Mouse (Mus musculus): ENCODE measurements around the gene Myo15.
"Not testable (repeated sequence)": the region's sequence is repeated elsewhere in the genome, so short reads cannot be mapped to it uniquely, and the experiment has no call there.

Myo15 gene

GRCm38 (mm10) chr11:60507281-60507680, 38.1 kb downstream of the Myo15 start:
- no peak for DNase-seq (ENCODE audit: low read depth)

- DNase-seq (ENCODE audit: low read depth), result no peak
These were observed 39.8 kb downstream of the Myo15 start for GRCm38 (mm10) chr11:60508950-60509349.

GRCm38 (mm10) chr11:60509500-60509899, 40.4 kb downstream of the Myo15 start:
- DNase-seq (ENCODE audit: low read depth), result no peak

- no peak for DNase-seq (ENCODE audit: low read depth)
These were observed 42.8 kb downstream of the Myo15 start for GRCm38 (mm10) chr11:60511893-60512292.

GRCm38 (mm10) chr11:60512520-60512919, 43.4 kb downstream of the Myo15 start:
- peak; percentile 10 for DNase-seq (ENCODE audit: low read depth)

GRCm38 (mm10) chr11:60514941-60515340, 45.8 kb downstream of the Myo15 start:
- no peak for DNase-seq (ENCODE audit: low read depth)

- no peak for DNase-seq (ENCODE audit: low read depth)
These were observed 49.2 kb downstream of the Myo15 start for GRCm38 (mm10) chr11:60518305-60518704.

- no peak for DNase-seq (ENCODE audit: low read depth)
These were observed 52.9 kb downstream of the Myo15 start for GRCm38 (mm10) chr11:60522027-60522426.

GRCm38 (mm10) chr11:60522661-60523365, 53.7 kb downstream of the Myo15 start:
- no peak for DNase-seq (ENCODE audit: low read depth)

- DNase-seq (ENCODE audit: low read depth), result no peak
These were observed 57.3 kb downstream of the Myo15 start for GRCm38 (mm10) chr11:60526461-60526860.

GRCm38 (mm10) chr11:60535676-60536075, 66.5 kb downstream of the Myo15 start:
- DNase-seq (ENCODE audit: low read depth), result no peak

- DNase-seq (ENCODE audit: low read depth), result peak; percentile 30
These were observed 67.2 kb downstream of the Myo15 start, which contains the start of gene Alkbh5 for GRCm38 (mm10) chr11:60536180-60536858. Gene Alkbh5, plus strand, starts transcription at chr11:60536381.

GRCm38 (mm10) chr11:60536859-60537467, 67.8 kb downstream of the Myo15 start:
- no peak for DNase-seq (ENCODE audit: low read depth)

GRCm38 (mm10) chr11:60537468-60538347, 68.6 kb downstream of the Myo15 start:
- peak; percentile 98 for DNase-seq (ENCODE audit: low read depth)

- DNase-seq (ENCODE audit: low read depth), result peak; percentile 70
These were observed 69.5 kb downstream of the Myo15 start for GRCm38 (mm10) chr11:60538371-60539281.

GRCm38 (mm10) chr11:60539540-60539939, 70.4 kb downstream of the Myo15 start:
- DNase-seq (ENCODE audit: low read depth), result no peak

GRCm38 (mm10) chr11:60540002-60540610, 71.0 kb downstream of the Myo15 start:
- no peak for DNase-seq (ENCODE audit: low read depth)

GRCm38 (mm10) chr11:60540761-60541160, 71.6 kb downstream of the Myo15 start:
- DNase-seq (ENCODE audit: low read depth), result no peak

GRCm38 (mm10) chr11:60541831-60542230, 72.7 kb downstream of the Myo15 start:
- no peak for DNase-seq (ENCODE audit: low read depth)

GRCm38 (mm10) chr11:60543211-60543610, 74.1 kb downstream of the Myo15 start:
- not testable (repeated sequence) for DNase-seq (ENCODE audit: low read depth)

- DNase-seq (ENCODE audit: low read depth), result no peak
These were observed 76.3 kb downstream of the Myo15 start for GRCm38 (mm10) chr11:60545433-60545832.
